Mouse (Mus musculus) brain, embryonic 14.5 days (tissue): ENCODE measurements around the gene Slc7a15. TPM values are rescaled to one million over a fixed set of nuclear protein-coding genes. Genes with fewer than 3 reads are reported as not detected.
A peak's percentile ranks its signal among the peaks of the same experiment; 100 is the strongest.

ENCODE experiments used
- DNase-seq: peaks from one replicate; pipeline ENCODE4 v3.0.0-alpha.2; 2011; ENCODE audit warnings: low read depth
- CTCF ChIP-seq: fragments of 200-500 bp; IDR thresholded peaks from 2 replicates; pipeline ENCODE4 v1.5.1; 2012; ENCODE audit warnings: inconsistent platforms, mild to moderate bottlenecking, moderate library complexity, borderline replicate concordance; ENCODE audit not compliant: insufficient read depth, insufficient read length; ENCODE audit errors: extremely low read depth
- POLR2A ChIP-seq: fragments of 200-500 bp; IDR thresholded peaks from 2 replicates; pipeline ENCODE4 v1.6.1; 2012; ENCODE audit warnings: mild to moderate bottlenecking, inconsistent platforms, borderline replicate concordance; ENCODE audit not compliant: poor library complexity, insufficient read depth, insufficient read length, severe bottlenecking; ENCODE audit errors: extremely low read depth
- polyA plus RNA-seq: library from polyadenylated mRNA; depleted of rRNA; stranded (reverse); fragments of >200 nt; gene quantifications from 2 replicates; pipeline ENCODE4 v1.2.3, GENCODE M21; 2012

The Slc7a15 gene
- polyA plus RNA-seq, 1 experiment, result not detected

DNA sequence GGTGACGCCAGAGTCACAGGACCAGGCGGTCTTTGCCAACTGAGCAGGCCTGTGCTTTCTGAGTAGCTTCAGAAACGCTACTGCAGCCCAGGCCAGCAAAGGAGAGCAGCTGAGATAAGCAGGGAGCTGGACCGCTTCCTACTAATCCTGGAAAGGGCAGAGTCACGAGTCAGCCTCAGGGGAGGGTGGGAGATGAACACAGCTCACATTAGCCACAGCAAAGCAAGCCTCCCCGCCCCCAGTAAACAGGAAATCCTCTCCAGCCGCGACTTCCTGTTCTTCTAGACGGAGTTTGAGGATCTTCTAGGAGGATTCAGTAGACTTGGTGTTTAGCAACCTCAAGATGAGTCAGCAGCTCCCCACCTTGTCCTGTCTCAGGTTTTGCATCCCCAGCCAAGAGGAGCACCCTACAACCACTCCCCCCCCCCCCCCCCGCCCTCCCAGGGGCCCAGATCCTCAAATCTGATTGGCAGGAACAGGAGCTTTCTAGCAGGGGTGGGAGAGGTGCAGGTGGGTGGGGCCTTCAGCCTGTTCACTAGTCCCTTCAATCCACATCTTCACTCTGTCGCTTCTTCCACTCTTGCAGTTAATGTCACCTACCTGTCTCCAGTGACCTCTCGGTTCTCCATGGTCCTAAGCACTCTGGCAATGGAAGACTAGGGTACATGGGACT is 77.4 kb downstream of the Slc7a15 start:
- TF ChIP-seq POLR2A, result no peak
- no peak for TF ChIP-seq CTCF
- peak; percentile 37 for DNase-seq

DNA sequence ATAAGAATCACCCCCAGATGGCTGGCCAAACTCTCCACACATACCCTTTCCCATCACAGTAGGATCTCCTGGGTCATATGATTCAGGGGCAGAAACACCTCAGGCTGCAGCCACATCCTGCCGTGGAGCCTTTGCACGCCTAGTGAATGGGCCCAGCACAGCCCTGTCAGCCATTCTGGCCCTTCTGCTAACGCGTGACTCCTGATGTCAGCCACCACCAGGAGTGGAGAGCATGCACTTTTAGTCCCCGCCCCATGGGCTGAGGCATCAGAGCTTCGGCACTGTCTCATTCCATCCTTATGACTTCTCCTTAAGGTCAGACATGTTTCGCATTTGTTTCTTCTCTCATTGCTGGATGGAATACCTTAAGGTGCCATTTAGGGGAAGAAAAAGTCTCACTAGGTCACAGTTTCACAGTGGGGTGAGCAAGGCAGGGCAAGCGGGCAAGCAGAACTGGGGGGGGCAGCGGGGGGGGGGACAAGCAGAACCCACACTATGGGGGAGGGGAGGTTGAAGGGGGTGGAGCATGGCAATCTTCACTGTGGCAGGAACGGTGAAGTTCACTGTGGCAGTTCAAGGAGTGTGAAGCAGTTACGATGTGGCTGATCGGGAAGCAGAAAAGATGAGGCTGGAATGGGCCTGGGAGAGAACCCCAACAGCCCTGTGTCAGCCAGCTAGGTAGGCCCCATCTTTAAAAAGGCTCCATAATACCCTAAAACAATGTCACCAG is 79.3 kb downstream of the Slc7a15 start:
- no peak for DNase-seq
- TF ChIP-seq POLR2A (no peak), CTCF (no peak)

DNA sequence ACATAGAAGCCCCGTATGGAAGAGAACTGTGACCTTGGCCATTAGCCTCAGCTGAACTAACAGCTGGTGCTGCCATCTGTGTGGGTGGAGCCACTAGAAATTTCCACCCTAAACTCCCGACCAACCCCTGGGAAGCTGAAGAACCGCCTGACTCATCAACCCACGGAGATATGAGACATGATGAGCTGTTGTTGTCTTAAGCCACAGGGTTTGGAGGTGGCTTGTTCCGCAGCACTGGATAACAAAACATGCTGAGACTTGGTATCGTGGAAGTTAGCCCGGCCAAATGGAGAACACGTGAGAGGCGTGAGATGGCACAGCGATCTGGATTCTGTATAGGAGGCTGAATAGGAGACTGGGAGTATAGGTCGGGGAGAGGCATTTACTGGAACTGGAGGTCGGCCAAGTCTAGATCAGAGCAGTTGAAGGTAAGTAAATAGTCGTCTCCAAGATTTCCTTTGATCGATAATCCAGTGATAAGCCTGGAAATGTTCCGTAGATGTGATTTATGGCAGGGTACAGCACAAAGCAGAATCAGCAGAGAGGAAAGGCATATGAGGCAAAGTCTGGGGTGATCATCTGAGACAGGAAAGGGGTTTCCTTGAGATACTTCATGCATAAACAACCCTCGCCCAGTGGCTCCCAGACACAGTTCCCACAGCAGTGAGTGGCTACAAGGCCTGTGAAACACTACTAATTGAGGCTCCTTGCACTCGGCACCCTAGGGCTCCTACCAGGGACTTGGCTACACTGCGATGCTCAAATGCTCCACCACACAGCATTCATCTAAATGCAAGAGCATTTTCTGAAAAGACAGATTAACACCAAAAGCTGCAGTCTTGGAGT is 87.6 kb downstream of the Slc7a15 start:
- TF ChIP-seq CTCF, result no peak
- TF ChIP-seq POLR2A, result no peak
- no peak for DNase-seq

DNA sequence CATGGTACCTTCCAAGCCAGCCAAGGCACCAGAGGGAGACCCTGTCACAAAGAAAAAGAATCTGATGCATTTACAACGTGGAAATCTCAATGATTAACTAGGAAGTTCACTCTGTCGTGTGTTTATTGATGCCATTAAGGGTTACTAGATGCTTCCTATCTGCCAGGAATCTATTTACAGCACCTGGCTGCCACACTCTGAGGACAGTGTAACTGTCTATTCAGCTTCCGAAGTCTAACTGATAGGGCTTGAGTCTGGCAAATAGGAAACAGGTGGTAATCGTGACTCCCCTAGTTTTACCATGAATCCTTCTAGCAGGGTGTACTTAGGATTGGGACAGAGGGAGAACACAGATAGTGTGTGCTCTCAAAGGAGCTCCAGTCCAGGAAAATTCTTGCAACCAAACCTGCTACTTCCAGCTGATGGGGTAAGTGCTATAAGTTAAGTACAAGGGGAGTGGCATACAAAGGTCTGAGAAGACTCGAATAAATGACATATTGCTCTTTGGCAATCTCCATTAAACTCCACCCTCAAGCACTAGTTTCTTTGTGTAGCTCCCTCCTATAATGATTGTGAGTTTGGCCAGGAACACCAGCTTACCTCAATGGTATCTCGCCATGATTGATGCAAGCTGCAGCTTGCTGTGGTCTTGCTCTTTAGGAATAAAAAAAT is 88.4 kb downstream of the Slc7a15 start:
- no peak for DNase-seq
- TF ChIP-seq POLR2A, result no peak

DNA sequence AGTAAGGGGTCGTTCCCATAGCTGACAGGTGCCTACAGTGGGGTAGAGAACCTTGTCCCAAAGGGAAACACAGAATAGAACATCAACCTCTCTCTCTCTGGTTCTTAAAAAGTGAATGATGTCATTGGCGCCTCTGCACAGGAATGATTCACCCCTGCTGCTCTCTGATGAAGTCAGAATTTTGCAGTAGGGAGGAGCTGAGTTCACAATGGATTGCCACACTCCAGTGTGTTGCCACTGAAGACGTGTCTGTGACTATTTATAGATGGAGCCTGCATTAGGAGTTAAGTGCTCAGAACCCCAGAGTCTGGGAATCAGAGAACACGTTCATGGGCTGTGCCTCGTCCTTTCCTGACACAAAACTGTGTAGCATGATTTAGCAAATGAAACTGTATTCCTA is 89.2 kb downstream of the Slc7a15 start:
- TF ChIP-seq POLR2A, result no peak
- TF ChIP-seq CTCF, result no peak
- DNase-seq, result no peak

DNA sequence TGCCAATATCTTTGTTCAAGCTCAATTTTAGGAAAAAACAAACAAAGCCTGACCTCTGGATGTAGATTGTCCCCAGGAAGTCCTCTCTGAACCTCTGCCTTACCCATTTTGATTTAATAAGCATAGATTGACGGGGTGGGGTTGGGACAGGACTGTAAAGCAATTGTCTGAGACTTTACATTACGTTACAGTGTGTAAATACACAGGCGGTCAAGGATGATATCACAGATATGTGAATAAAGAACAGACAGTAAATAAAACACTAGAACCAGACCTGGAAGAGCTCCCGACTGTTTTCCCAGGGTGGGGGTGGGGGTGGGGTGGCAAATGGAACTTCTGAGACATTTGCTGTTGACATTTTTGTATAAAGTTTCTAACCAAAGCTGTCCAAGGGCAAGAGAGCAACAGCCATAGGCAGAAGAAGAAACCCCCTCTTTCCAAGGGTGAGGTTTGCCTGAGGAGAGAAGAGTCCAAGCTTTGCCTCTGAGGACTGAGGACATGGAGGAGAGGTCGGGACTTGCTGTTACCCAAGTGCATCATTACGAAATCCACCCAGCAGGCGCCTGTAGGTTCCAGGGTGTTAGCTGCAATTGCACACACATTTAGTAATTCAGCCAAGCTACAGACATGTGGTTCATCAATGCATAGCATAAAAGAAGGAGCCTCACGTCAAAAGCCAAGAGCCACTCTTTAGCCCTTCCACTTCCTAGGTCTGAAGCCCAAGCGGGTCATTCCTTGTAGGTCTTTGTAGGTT is 91.7 kb downstream of the Slc7a15 start:
- TF ChIP-seq CTCF (no peak), POLR2A (no peak)

DNA sequence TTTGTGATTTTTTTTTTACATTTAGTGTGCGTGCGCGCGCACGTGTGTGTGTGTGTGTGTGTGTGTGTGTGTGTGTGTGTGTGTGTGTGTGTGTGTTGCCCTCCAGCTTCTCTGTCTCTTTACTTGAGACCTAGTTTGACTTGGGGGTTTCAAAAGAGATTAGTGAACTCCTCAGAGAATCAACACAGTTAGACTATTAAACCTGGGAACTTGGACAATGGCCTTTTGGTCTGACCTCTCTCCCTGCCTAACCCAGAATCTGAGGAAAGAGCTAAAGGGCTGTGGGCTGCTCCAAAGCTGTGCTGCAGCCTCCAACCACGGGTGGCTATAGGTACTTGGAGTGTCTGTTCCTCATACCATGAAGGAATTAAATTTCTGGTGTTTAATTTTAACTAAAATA is 94.7 kb downstream of the Slc7a15 start:
- no peak for DNase-seq
- TF ChIP-seq POLR2A, result no peak
- no peak for TF ChIP-seq CTCF

More for the DNA sequence above, 91.7 kb downstream of the Slc7a15 start:
- DNase-seq, result no peak

DNA sequence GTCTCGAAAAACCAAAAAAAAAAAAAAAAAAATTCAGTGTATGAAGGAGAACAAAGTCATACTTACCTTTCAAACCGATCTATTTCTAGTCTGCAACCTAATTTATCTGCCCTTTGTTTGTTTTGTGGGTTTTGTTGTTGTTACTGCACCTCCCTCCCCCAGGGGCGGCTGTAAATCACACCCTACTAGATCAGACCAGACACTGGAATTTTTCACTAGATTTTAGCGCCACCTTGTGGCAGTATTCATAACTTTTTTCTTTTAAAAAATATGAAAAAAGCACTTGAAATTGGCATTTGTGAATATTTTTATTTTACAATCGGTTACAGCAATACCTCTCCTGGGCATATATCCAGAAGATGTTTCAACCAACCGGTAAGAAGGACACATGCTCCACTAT is 96.3 kb downstream of the Slc7a15 start:
- peak; percentile 84 for DNase-seq
- no peak for TF ChIP-seq POLR2A
- TF ChIP-seq CTCF, result peak; percentile 37; the same call in 1 of the 2 replicates

DNA sequence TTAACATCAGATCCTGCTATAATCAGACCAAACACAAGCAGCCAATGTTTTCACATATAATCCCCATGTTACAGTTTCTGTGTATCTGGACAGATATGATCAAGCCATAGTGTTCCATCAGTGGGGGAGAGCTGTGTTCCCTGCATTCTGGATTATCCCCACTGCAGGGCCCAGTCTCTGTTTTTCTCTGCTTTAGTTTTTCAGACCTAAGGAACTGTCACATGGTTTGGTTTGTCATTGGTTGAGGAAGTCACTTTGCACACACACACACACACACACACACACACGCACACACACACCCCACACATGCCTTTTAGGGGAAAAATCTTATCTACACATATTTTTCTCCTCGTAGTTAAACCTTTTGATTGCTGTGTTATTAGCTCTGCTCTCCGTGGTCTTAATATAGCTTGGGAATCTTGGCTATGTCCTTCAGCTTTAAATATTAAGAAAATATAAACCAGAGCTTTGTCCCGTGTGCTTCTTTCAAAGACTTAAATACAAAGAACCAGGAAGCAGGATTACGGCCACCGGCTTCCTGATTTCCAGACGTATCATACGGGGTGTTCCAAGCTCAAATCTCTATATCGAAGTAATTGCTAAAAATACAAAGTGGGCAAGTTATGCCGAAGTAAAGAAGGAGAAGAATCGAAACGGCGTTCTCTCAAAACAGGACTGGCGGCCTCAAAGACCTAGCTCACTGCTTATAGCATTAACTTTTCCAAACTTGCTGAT is 97.1 kb downstream of the Slc7a15 start:
- no peak for TF ChIP-seq CTCF
- TF ChIP-seq POLR2A, result no peak
- no peak for DNase-seq

DNA sequence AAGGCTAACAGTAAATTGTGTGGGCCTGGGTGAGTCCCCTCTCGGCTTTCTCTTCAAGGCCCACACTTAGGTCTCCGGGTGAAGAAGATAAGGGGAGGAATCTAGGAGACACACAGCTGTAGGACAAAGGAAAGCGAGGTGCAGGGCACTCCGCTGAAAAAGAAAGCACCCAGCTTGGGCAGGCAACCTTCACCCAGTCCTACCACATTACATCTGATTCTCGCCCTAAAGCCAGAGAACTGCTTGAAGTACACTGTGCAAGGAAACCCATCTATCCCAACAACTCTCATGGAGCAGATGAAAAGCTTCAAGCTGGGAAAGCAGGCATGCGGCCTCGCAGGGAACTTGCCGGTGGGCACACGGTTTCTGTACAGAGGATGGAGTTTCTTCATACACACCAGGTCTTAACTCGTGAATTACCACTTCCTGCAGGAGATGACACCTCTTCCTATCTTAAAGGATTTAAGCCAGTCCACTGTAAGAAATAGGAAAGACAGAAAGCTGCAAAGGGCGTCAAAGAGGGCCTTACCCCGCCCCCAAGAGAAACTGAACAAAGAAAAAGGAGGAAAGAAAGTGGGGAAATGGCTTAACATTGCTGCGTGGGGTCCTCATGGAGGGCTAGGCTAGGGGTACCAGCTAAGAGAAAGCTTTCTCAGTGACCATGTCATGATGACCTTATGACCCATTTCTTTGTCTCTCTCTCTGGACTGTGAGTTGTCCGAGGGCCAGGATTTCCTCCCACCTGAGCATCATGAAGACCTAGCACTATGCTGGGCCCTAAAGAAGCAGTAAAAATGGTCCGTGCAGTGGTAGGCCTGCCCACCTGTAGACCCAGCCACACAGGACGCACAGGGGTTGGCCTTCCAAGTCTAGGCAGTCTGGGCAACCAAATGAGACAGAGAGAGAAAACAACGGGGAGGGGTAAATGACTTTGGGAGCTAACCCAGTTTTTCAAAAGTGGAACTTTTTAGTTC is 98.0 kb downstream of the Slc7a15 start:
- DNase-seq, result peak; percentile 61
- TF ChIP-seq CTCF, result no peak
- no peak for TF ChIP-seq POLR2A
